In the genomic region with DNA sequence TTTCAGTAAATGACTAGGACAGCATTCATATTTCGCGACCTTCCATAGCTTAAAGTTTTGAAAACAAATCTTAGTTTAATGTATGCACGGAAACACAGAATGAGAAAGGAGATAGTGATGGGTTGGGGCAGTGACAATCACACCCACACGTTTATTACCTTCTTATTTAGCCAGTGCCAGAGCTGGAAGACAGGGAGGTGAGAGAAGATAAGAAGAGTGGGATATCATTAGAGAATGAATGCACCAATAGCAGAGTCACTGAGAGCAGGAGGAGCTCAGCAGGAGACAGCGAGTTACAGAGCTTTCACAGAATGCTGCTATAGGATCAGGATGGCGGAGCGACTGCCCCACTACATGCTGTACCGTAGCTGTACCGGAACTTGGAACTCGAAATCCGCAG, we compare ENCODE assay signal across 26 mouse cellular contexts.
"Had no signal": no experiment of that assay in that cellular context is flagged by ENCODE, and none has a peak within 500 bp of the region (broad histone marks: within the 10 kb centered on the region; RNA-seq: fewer than 3 reads in every experiment).

No protein-coding gene starts in this region.

- H3K4me1 ChIP-seq: heart, embryonic 13.5 days; hindbrain, embryonic 10.5 days; hindbrain, embryonic 12.5 days; intestine, embryonic 15.5 days; kidney, embryonic 15.5 days; limb, embryonic 10.5 days had no signal

- H3K9ac ChIP-seq: heart, embryonic 13.5 days; heart, embryonic 15.5 days; hindbrain, embryonic 12.5 days; hindbrain, embryonic 14.5 days; intestine, embryonic 15.5 days; kidney, embryonic 15.5 days; limb, embryonic 12.5 days had no signal

- H3K4me2 ChIP-seq: heart, embryonic 11.5 days; heart, embryonic 13.5 days; heart, embryonic 15.5 days; hindbrain, embryonic 12.5 days; hindbrain, embryonic 14.5 days; intestine, embryonic 15.5 days; kidney, embryonic 15.5 days; limb, embryonic 12.5 days had no signal

- H3K9me3 ChIP-seq: heart, embryonic 13.5 days; heart, embryonic 15.5 days; hindbrain, embryonic 10.5 days; hindbrain, embryonic 12.5 days; intestine, embryonic 15.5 days; kidney, embryonic 15.5 days; limb, embryonic 10.5 days; limb, embryonic 12.5 days had no signal

- H3K27me3 ChIP-seq: heart, embryonic 13.5 days; heart, embryonic 15.5 days; hindbrain, embryonic 12.5 days; intestine, embryonic 15.5 days; kidney, embryonic 15.5 days; limb, embryonic 12.5 days had no signal

- DNase-seq: gastrocnemius, adult 2 months; gastrocnemius, postnatal 10 days; gastrocnemius, postnatal 25 days; heart, adult 18-20 months; heart, postnatal 14 days; heart, postnatal 4 days; kidney, adult 18-20 months; kidney, adult 8-10 months; kidney, postnatal 14 days; kidney, postnatal 36 days; layer of hippocampus, adult 9-11 months; layer of hippocampus, postnatal 36 days had no signal

- ATAC-seq: hindbrain, embryonic 16.5 days; inflammation-experienced regulatory T-cells, adult 6 months; intestine, embryonic 15.5 days; intestine, postnatal 0 days had no signal

- H3K4me3 ChIP-seq: gastrocnemius, adult 2 months; heart, embryonic 13.5 days; heart, embryonic 15.5 days; hindbrain, embryonic 10.5 days; hindbrain, embryonic 12.5 days; intestine, embryonic 15.5 days; kidney, embryonic 15.5 days; limb, embryonic 10.5 days; limb, embryonic 12.5 days had no signal

- H3K27ac ChIP-seq: gastrocnemius, adult 2 months; heart, embryonic 13.5 days; heart, embryonic 15.5 days; hindbrain, embryonic 10.5 days; hindbrain, embryonic 12.5 days; hindbrain, embryonic 14.5 days; intestine, embryonic 15.5 days; kidney, embryonic 15.5 days; kidney, postnatal 0 days; limb, embryonic 10.5 days; limb, embryonic 12.5 days had no signal
